Mouse (Mus musculus) heart, postnatal 0 days (tissue): ENCODE measurements around the gene Klrc3.
"Not testable (repeated sequence)": the region's sequence is repeated elsewhere in the genome, so short reads cannot be mapped to it uniquely, and the experiment has no call there.

Experiments used
- CTCF ChIP-seq: IDR thresholded peaks from 2 replicates; pipeline ENCODE4 v1.5.1; 2016; ENCODE audit warnings: antibody characterized with exemption, control low read depth, low read depth
- EP300 ChIP-seq: IDR thresholded peaks from 2 replicates; pipeline ENCODE4 v1.6.1; 2016; ENCODE audit warnings: antibody characterized with exemption, low read depth

- TF ChIP-seq EP300, CTCF: not testable (repeated sequence)
Measured at GRCm38 (mm10) chr6:129661301-129661700, 18.2 kb upstream of the Klrc3 start.
